Mouse (Mus musculus) adrenal gland, postnatal 4 days (tissue): ENCODE data around the gene Prkcg. TPM values are rescaled to one million over a fixed set of nuclear protein-coding genes. Genes with fewer than 3 reads are reported as not detected.

Source experiments
- DNase-seq, 2 experiments: peaks; one replicate each; pipeline ENCODE4 v3.0.0; 2021 to 2022; ENCODE audit warnings: low spot score in 2 of 2, mixed read lengths in 2 of 2
- total RNA-seq, 2 experiments: library from RNA; stranded (reverse); gene quantifications; 2 replicates each; pipeline ENCODE4 v1.2.3; 2021

Prkcg gene
- total RNA-seq, 2 experiments from 2014 or later, result 2.1 to 2.5 TPM

DNA sequence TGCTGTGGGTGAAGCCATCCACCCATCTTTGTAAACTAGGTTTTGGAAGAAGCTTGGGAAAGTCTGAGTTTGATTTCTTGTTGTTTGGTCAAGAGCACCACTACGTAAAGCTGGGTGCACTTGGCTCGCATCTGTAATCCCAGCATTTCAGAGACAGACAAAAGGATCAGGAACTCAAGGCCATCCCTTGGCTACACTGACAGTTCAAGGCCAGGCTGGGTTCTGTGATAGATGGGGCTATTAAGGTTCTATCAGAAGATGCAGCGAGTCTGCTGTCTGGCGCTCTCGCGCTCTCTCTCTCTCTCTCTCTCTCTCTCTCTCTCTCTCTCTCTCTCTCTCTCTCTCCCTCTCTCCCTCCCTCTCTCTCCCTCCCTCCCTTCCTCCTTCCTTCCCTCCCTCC, 65.9 kb downstream of the Prkcg start:
- DNase-seq, result no peak

- no peak for DNase-seq
Observed at GRCm38 (mm10) chr7:3360678-3361077, 71.7 kb downstream of the Prkcg start.

- no peak for DNase-seq
Observed at GRCm38 (mm10) chr7:3365547-3366279, 76.7 kb downstream of the Prkcg start.

DNA sequence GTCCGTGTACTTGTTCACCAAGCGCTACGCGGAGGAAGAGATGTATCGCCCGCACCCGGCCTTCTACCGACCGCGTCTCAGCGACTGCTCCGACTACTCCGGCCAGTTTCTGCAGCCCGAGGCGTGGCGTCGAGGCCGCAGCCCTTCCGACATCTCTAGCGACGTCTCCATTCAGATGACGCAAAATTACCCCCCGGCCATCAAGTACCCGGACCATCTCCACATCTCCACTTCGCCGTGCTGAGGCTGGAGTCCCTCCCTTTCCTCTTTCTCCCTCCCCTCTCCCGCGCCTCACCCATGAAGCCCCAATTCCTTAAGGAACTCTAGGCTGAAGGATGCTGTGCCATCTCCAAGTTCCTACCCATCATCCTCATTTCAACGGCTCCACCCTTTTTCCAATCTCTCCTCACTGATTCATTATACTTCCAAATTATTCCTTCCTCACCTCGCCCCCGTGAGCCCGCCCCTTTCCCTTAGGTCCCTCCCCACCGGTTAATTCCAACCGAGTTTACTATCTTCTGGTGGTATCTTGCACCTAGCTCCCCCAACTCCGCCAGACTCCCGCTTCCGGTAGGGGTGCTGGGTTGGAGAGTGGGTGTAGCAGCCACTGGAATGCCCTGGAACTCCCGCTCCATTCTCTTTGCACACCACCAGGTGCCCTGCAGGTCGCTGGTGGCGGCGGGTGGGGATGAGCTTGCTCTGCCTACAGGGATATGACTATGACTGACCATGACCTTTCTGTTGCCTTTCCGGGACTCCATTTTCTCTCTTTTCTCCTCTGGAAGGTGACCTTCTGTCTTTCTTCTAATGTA, 77.9 kb downstream of the Prkcg start:
- no peak for DNase-seq

- no peak for DNase-seq
Observed at GRCm38 (mm10) chr7:3367569-3367968, 78.6 kb downstream of the Prkcg start.

GRCm38 (mm10) chr7:3368311-3368710, 79.3 kb downstream of the Prkcg start:
- DNase-seq, result no peak

- DNase-seq, result no peak
Observed at GRCm38 (mm10) chr7:3369189-3369588, 80.2 kb downstream of the Prkcg start.

- DNase-seq, result no peak
Observed at GRCm38 (mm10) chr7:3370407-3370806, 81.4 kb downstream of the Prkcg start.

- DNase-seq, result no peak
Observed at GRCm38 (mm10) chr7:3372376-3372775, 83.4 kb downstream of the Prkcg start.

DNA sequence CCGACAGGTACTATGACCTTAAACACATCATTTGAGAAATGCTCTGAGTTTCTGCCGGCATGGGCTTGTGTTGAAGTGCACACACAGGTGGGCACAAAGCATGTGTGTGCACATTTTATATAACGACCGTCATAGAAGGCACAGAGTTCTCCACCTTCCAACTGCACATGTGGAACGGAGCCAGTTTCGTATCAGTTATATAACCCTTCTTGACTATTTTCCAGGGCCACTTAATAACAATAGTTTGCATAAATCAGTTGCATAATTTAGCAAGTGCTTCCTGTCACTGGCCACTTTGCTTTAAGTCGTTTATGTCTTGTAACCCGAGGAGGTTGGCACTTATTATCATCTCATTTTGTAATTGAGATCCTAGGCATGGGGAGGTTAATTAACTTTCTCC, 84.8 kb downstream of the Prkcg start:
- DNase-seq, result no peak

DNA sequence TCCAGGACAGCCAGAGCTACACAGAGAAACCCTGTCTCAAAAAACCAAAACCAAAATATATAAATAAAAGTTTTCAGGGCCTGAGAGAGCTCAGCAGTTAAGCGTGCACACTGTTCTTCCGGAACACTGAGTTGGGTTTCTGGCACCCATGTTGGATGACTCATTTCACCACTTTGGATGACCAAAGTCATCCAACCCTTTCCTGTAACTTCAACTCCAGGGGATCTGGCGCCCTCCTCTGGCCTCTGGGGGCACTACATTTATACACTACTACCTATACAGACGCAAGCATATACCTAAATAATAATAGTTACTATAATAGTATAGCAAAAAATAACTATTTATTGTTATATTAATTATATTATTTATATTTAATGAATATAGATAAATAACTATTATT, 87.9 kb downstream of the Prkcg start:
- DNase-seq, result peak; percentile 28 to 60

Other genes starting within 250 kb of the Prkcg start
- gene AU018091, start 120.0 kb upstream of the Prkcg start, total RNA-seq, result not detected
- under 1 TPM; 0.08 to 0.23 TPM for gene Nlrp12, start 39.4 kb upstream of the Prkcg start, total RNA-seq
- 100 to 1,000 TPM in 1 of 2 experiments, 10 to 100 TPM in 1; 98.5 to 107 TPM for gene Myadm, start 99 bp upstream of the Prkcg start, total RNA-seq
- 10 to 100 TPM; 17.7 to 20.9 TPM for gene Cacng7, start 43.8 kb downstream of the Prkcg start, total RNA-seq
- 1 to 10 TPM; 4.1 to 6.2 TPM for gene Cacng8, start 101.5 kb downstream of the Prkcg start, total RNA-seq
- 1 to 10 TPM in 1 of 2 experiments, under 1 TPM in 1; 0.39 to 1.5 TPM for gene Cacng6, start 135.0 kb downstream of the Prkcg start, total RNA-seq
- 1 to 10 TPM in 1 of 2 experiments, not detected in 1; 1.0 TPM for gene Tarm1, start 213.4 kb downstream of the Prkcg start, total RNA-seq